Mouse (Mus musculus) neutrophil, adult 5-6 weeks (primary cell): ENCODE results near the gene Apol9b. TPM values are rescaled to one million over a fixed set of nuclear protein-coding genes. Genes with fewer than 3 reads are reported as not detected.

Experiments
- ATAC-seq: fragments of 151-379, 151-347 bp; 2 replicates; pipeline ENCODE4 v1.8.0; 2017; ENCODE audit warnings: mild to moderate bottlenecking, moderate TSS enrichment; ENCODE audit not compliant: insufficient number of reproducible peaks, poor library complexity, low FRiP score, severe bottlenecking; ENCODE audit errors: extremely low read depth
- total RNA-seq: library from RNA; stranded (forward); fragments of 200-1000 nt; gene quantifications from 2 replicates; pipeline ENCODE4 v1.2.3, GENCODE M21; 2017

Apol9b gene
- total RNA-seq, 1 experiment from 2014 or later = 0.47 TPM

- ATAC-seq = no peak
Measured at GRCm38 (mm10) chr15:77770341-77770740, 41.5 kb downstream of the Apol9b start.

DNA sequence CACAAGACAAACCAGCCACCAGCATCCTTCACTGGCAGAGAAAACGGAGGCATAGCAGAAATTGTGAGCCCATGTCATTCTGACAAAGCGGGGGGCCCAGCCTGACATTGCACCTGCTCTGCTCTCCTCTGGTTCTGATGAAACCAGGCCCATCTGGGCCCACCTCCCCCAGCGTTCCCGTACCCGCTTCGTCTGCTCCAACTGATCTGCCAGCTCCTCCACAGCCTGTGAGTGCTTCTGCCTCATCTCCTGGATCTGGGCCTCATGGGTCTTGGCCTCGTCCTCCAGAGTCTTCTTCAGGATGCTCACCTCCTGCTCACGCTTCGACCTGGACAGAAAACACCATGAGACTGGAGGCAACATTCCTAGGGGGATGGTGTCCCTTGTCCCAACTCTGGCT lies 42.1 kb downstream of the Apol9b start:
- ATAC-seq = no peak

- ATAC-seq = no peak
Measured at GRCm38 (mm10) chr15:77773099-77773915, 44.5 kb downstream of the Apol9b start.

DNA sequence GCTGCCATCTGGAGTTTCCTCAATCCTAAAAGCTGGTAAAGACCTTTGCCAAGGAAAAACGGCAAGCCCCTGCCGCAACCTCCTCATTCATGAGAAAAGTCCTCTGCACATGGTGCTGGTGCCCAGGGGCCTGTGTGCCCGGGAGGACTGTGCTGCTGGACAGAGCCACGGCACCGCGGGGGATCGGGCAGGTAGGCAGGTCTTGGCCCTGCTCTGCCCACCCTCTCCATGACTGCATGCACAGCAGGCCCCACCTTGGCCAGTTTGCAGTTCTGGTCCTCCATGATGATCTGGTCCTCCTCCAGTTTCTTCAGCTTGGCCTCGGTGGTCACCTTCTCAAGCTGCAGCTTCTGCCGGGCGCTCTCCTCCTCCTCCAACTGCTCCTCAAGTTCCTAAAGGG lies 45.5 kb downstream of the Apol9b start:
- ATAC-seq = no peak

GRCm38 (mm10) chr15:77775186-77775963 lies 46.5 kb downstream of the Apol9b start:
- ATAC-seq = peak; percentile 24; the same call in 1 of the 2 replicates

DNA sequence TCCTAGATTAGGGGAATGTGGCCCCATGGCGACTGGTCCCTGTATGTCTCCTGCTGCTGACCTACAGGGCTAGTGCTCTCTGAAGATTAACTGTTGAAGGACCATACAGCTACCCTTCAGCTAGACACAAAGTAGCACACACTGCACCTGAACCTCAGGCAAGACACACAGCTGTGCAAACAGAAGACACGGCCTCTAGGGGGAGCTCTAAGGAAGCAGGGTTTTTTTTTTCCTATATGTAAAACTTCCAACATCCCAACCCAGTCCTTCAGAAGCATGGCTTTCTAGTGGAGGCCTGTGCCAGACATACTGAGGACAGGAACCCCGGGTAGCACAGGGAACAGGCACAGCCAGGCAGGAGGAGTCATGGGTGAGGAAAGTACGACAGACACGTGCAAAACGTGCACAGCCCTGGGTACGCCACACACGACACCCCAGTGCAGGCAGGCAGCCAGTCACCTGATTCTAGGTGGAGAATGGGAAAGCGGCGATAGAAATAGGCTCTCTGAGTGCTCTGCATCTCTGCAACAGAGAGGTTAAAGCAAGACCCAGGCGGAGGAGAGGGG lies 53.7 kb downstream of the Apol9b start:
- no peak for ATAC-seq

GRCm38 (mm10) chr15:77784039-77784824 lies 55.4 kb downstream of the Apol9b start:
- no peak for ATAC-seq

GRCm38 (mm10) chr15:77785807-77786206 lies 57.0 kb downstream of the Apol9b start:
- no peak for ATAC-seq

Other genes starting within 250 kb of the Apol9b start
- gene Apol11a, start 220.8 kb upstream of the Apol9b start, total RNA-seq = not detected in 2 replicates
- gene Apol7c, start 195.7 kb upstream of the Apol9b start, total RNA-seq = not detected in 2 replicates
- gene 1700025B11Rik, start 167.1 kb upstream of the Apol9b start, total RNA-seq = not detected in 2 replicates
- not detected in 2 replicates for gene Apol10b, start 132.9 kb upstream of the Apol9b start, total RNA-seq
- gene Gm36245, start 129.8 kb upstream of the Apol9b start, total RNA-seq = not detected in 2 replicates
- gene Apol11b, start 85.8 kb upstream of the Apol9b start, total RNA-seq = 16.1 and 17.0 TPM in 2 replicates
- gene Apol7e, start 30.2 kb upstream of the Apol9b start, total RNA-seq = 4.7 and 8.2 TPM in 2 replicates
- 0.81 and 2.5 TPM in 2 replicates for gene Apol8, start 28.0 kb downstream of the Apol9b start, total RNA-seq
- gene Myh9, start 113.1 kb downstream of the Apol9b start, total RNA-seq = 1,152 and 1,215 TPM in 2 replicates
- gene Txn2, start 200.0 kb downstream of the Apol9b start, total RNA-seq = 22.2 and 25.7 TPM in 2 replicates
- 6.9 and 8.1 TPM in 2 replicates for gene Foxred2, start 227.7 kb downstream of the Apol9b start, total RNA-seq
- gene Eif3d, start 241.8 kb downstream of the Apol9b start, total RNA-seq = 114 and 115 TPM in 2 replicates